In genomic region chr1:133006571-133006970, GRCm38 (mm10) we compare ENCODE assay signal across 10 mouse cellular contexts.
"Had no signal": no experiment of that assay in that cellular context is flagged by ENCODE, and none has a peak within 500 bp of the region (broad histone marks: within the 10 kb centered on the region; RNA-seq: fewer than 3 reads in every experiment).

No protein-coding gene starts in this region.

- DNase-seq: kidney, postnatal 25 days; layer of hippocampus, adult 9-11 months; liver; lung, adult 18-20 months; lung, postnatal 10 days; lung, postnatal 4 days; retina, postnatal 1 day; right cerebral cortex, postnatal 25 days; spleen, adult 18-20 months; thymus, postnatal 36 days had no signal
